Mouse (Mus musculus) frontal cortex, postnatal 25 days (tissue): ENCODE data around the gene Ptger2.

ENCODE experiments used
- DNase-seq, 2 experiments: peaks; one replicate each; pipeline ENCODE4 v3.0.0; 2022; ENCODE audit warnings: low spot score in 2 of 2

The Ptger2 gene

DNA sequence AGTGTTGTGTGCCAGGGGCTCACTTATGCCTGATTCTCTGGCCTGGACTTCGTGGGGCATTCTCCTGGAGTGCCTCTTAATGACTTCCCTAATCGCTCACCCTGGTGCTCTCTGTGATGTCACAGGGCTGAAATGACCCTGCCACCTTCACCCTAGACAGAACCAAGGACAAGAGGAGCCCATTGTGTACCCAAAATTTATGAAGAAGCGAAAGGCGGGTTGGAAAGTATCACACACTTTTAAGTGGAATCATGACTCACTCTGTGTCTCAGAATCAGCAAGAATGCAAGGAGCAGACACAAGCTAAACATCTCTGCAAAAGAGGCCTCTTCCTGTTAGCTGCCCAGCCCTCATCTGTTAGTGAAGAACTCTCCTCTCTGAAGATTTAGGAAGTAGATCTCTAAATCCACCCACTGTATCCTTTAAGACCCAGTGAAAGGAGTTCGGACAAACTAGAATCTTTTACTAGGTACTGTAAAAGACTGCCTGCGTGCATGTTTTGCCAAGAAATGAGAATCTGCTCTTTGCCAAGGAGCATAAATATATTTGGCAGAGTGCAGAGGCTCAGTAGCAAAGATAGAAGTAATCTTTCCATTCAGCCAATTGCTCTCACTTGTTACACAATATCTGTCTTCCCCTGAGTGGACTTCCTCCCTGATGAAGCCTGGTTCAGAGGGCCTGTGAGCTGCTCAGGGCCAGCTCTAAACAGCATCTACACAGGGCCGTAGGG is 61.9 kb downstream of the Ptger2 start:
- DNase-seq, result peak; percentile 4 to 5

DNA sequence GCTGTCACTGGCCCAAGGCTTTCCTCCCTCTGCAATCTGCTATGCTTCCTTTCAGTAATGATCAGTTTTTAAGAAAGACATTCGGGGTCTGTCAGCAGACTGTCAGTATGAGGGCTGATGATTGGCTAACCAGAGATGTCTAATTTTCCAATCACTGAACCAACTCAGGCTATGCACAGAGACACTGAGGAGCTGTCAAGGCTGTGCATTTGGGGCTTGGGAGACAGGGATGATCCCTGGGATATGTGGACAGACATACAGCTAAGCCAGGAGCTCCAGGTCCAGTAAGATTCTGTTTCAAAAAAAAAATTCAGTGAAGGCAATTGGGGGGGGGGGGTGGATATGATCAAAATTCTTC is 62.4 kb downstream of the Ptger2 start:
- no peak for DNase-seq

DNA sequence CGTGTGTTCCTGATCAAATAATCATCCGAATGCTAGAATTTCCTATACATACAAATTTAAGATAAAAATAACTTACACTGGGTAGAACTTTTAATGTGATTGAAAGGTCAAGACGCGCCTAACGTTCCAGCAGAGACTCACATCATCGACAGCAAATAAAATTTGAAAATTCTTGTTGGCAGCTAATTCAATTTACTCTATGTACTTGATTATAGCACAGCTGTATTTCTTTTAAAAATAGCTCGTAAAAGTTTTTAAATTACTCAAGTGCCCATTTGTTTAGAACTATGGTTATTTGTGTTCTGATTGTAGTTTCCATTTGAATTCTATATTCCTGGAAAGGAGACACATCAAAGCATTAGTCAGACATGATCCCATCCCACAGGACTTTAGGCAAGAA is 63.1 kb downstream of the Ptger2 start:
- no peak for DNase-seq
